Mouse (Mus musculus) MEL-GATA-1-ER (cell line): ENCODE data around the gene Hlcs.
A peak's percentile ranks its signal among the peaks of the same experiment; 100 is the strongest.

Source experiments
- DNase-seq: peaks from one replicate; pipeline ENCODE4 v3.0.0-alpha.2; 2012; ENCODE audit warnings: low read depth; ENCODE audit errors: extremely low read depth

The Hlcs gene

GRCm38 (mm10) chr16:94328881-94329867 is 15.8 kb upstream of the Hlcs start:
- no peak for DNase-seq

DNA sequence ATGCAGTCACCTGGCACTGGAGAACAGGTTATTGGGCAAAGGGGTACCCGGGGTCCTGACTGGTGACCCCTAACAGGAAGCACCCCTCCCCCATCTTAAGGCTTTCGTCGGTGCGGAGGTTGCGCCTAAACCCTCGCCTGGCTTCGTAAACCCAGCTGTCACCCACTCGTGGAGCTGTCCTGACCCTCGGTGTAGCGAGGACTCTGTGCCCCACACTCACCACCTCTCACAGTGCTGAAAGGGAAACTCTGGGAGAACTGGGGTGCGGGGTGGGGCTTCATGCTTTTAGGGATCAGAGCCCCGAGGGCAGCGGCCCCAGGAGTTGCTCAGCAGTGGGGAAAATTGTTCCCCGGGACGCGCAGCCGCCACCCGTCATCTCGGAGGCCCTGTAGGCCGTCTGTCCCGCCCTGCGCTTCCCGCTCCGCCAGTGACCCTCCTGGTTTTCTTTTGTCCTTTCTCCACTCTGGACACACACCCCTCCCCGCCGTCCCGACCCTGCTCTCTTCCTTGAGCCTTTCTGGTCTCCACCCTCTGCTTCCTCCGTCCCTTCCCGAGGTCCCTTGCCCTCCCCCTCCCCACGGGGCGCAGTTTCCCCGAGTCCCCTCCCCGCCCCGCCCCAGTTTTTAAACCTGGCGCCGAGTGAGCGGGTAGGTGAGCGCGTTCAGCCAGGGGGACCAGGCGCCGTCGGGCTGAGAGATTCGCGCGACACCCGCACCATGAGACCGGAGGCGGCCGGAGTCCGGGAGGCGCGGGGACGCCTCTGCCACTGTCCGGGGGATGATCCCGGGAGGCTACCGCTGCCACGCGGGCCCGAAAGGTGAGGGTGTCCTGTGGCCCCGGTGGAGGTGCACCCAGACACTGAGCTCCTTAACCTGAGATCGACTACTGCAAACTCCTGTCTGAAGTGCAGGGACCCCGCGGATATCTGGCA is 14.7 kb upstream of the Hlcs start, which contains the start of gene Ripply3:
Ripply3 (plus strand) TSS at position 640 of the 931 bp plus-strand sequence.
- no peak for DNase-seq

DNA sequence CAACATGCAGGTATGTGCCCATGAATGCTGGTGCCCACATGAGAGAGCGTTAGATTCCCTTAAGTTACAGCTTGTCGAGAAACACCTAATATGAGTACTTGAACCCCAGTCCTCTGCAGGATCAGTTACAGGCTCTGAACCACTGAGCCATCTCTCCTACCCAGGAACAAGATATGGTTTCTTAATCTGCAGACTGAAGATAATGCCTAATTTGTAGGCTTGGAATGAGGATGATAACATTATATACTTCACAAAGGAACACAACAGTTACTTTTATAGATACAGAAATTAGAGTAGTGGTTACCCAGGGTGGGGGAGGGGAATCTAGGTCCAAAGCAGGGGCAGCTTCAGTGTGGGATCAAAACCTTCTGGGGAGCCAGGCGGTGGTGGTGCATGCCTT is 12.6 kb upstream of the Hlcs start:
- DNase-seq: no peak

DNA sequence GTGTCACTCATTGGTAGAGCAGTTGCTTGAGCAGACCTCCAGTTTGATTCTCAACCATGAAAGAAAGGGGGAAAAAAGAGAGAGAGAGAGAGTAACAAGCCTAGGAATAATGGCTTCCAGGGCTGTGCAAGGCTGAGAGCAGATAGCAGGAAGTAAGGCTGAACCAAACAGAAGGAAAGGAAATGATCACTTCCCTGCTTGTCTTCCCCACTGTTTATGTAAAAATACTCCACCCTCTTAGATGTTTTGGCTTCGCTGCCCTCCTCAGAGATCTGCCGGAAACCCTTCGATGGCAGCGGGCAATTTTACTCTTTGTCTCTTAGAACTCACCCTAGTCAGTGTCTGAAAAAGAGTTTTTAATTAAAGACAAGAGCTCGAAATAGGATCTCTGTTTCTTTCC is 10.3 kb upstream of the Hlcs start:
- no peak for DNase-seq

DNA sequence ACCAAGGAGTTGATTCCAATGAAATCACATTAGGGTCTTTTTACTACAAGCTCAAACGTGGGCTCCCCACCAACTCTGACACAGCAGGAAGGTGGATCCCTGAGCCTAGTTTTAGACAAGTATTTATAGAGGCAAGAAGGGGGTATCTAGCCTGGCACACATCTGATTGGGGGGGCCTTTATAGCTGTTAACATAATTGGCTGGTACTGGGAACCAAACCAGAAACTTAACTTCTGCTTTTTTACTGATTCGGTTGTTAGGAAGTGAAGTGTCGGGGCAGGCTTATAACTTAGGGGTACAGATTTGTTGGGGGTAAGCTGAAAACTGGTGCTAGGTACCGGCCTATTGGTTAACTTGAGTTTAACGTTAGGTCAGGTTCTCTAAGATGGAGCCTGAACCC is 6.9 kb upstream of the Hlcs start:
- no peak for DNase-seq

DNA sequence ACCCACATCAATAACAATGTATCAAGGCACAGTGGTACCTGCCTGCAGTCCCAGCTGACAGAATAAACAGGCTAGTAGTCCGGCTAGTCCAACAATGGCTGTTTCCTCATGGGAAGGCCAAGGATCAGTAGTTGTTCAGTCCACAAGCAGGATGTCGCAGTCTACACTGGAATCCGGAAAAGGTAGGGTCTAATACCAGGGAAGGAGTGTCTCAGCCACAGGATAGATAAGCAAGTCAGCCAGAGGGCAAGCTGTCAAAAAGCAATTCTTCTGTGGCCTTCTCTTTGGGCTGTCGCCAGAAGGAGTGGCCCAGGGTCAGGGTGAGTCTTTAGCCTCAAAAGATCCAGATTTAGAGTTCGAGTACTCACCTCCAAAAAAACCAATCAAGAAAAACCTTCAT is 4.4 kb upstream of the Hlcs start:
- no peak for DNase-seq

GRCm38 (mm10) chr16:94315215-94315614 is 1.8 kb upstream of the Hlcs start:
- DNase-seq: no peak

GRCm38 (mm10) chr16:94314626-94315025 is 1.3 kb upstream of the Hlcs start:
- no peak for DNase-seq

DNA sequence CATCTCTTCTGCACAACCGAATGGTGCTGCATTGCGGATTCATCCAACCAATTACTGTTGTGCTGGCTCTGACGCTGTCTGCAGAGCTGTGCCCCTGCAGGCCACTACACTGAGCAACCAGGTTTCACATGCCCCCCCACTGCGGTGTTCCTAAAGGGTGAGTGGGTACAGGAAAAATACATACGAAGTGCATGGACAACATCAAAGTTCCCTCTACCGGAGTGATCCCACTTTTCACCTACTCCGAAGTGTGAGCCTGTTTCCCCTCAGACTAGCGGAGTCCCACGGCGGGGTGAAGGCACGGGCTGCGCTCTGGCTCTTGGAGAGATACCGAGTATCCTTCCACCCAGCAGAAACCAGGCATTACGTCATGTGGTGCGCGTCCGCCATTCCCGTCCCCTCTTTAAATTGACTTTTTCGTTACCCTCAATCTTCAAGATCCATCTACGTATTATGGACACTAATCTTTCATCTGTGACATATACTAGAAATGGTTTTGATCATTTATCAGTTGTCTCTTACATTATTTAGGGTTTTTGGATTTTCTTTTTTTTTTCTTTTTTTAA is 625 bp downstream of the Hlcs start:
- DNase-seq: peak; percentile 85

GRCm38 (mm10) chr16:94311931-94312330 is 1.4 kb downstream of the Hlcs start:
- no peak for DNase-seq

GRCm38 (mm10) chr16:94311416-94311815 is 2.0 kb downstream of the Hlcs start:
- DNase-seq: no peak

DNA sequence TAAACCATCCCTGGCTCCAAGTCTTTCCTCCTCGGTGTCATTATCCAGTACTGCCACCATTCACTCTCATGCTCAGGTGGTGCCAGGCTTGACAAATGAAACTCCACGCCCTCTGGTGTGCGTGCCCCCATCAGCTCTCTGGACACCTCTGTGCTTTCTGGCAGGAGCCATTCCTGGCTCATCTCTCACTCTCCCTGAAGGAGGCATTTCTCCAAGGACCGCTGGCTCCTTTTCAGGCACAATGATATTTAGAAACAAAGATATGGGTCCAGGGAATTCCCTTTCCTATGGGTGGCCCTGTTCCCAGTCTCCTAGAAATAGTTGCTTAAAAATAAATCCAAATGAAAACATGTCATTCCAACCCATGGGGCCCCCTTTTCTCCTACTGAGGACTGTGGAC is 4.3 kb downstream of the Hlcs start:
- no peak for DNase-seq

GRCm38 (mm10) chr16:94307942-94308341 is 5.4 kb downstream of the Hlcs start:
- DNase-seq: no peak

GRCm38 (mm10) chr16:94307526-94307925 is 5.8 kb downstream of the Hlcs start:
- no peak for DNase-seq

DNA sequence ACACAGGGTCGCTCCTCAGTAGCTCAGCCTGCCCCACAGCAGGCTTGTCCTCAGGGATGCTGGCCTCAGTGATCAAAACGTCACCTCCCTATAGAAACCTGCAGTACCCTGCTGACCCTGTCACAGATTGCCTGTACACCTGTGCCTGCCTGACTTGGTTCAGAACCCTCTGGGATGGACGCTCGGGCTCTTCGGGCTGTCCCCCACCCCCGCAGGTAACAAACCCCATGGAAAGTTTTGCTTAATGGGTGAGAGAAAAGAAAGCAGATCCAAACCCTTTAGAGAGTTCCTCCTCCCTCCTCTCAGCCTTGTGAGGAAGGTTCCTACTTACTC is 10.2 kb downstream of the Hlcs start:
- DNase-seq: no peak

- DNase-seq: no peak
These were observed 10.8 kb downstream of the Hlcs start for GRCm38 (mm10) chr16:94302274-94303202.

DNA sequence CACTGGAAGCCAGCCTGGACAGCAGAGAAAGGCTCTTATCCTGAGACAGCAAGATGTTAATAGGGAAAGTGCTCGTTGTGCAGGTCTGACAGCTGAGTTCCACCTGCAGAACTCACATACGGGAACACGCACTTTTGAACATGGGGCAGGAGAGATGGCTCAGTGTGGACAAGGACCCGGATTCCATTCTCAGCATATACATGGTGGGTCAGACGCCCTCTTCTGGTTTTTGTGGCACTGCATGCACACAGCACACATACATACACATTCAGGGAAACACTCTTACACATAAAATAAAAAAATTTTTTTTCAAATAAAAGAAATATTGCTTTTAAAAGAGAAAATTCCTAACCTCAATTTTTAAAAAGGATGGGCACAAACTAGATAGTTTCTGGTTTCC is 11.7 kb downstream of the Hlcs start:
- DNase-seq: no peak

DNA sequence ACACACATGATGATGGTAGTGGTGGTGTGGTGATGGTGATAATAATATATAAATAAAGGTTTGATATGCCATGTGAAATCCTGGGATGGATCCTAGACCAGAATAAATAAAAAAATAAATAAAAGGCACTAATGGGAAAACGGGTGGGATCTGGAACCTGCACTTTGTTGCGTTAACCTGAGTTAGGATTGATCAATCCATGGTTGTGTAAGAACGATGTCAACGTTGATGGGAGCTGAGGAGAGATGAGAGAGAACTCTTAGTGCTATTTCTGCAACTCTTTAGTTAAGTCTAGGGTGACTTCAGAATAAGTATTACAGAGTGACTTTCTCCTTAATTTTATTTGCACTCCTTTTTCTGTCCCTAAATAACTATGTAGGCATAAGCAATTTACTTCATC is 12.2 kb downstream of the Hlcs start:
- no peak for DNase-seq

- no peak for DNase-seq
These were observed 14.2 kb downstream of the Hlcs start for GRCm38 (mm10) chr16:94299210-94299609.

GRCm38 (mm10) chr16:94298081-94298480 is 15.3 kb downstream of the Hlcs start:
- no peak for DNase-seq

DNA sequence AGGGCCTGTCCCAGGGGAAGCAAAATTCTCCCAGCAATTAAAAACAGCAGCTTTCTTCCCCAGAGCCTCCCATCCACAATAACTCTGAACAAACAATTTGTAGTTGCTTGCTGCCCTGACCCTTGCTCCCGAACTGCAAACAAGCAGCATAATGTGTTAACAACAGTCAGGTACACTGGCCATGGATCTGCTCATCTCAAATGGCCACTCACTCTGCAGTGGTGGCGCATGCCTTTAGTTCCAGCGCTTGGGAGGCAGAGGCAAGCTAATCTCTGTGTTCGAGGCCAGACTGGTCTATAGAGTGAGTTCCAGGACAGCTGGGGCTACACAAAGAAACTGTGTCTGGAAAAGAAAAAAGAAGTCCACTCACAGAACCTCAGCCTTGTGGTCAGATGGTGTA is 22.2 kb downstream of the Hlcs start:
- DNase-seq: no peak
